Mouse (Mus musculus) liver, embryonic 13.5 days (tissue): Measurements from ENCODE around the gene Pip5k1a. TPM values are rescaled to one million over a fixed set of nuclear protein-coding genes. Genes with fewer than 3 reads are reported as not detected.
"Not testable (repeated sequence)": the region's sequence is repeated elsewhere in the genome, so short reads cannot be mapped to it uniquely, and the experiment has no call there.

ENCODE experiments used
- ATAC-seq: fragments of 200-750 bp; cut with Nextera tagmentation; 2 replicates; pipeline ENCODE4 v1.8.0; 2017; ENCODE audit warnings: low read depth, mild to moderate bottlenecking, moderate number of reproducible peaks, moderate library complexity
- DNase-seq: peaks from one replicate; pipeline ENCODE4 v3.0.0; 2022
- H3K27ac ChIP-seq: fragments of 300-500 bp; sonication (generic); 2 replicates; pipeline ENCODE4 v1.5.1; 2015; ENCODE audit warnings: moderate library complexity, mild to moderate bottlenecking, inconsistent platforms
- H3K27me3 ChIP-seq: fragments of 300-500 bp; sonication (generic); 2 replicates; pipeline ENCODE4 v1.6.1; 2015; ENCODE audit warnings: mild to moderate bottlenecking, inconsistent platforms
- H3K36me3 ChIP-seq: fragments of 300-500 bp; sonication (generic); 2 replicates; pipeline ENCODE4 v1.6.1; 2015; ENCODE audit warnings: mild to moderate bottlenecking, inconsistent platforms
- H3K4me1 ChIP-seq: fragments of 300-500 bp; sonication (generic); replicated peaks from 2 replicates; pipeline ENCODE4 v1.6.1; 2015; ENCODE audit warnings: inconsistent platforms
- H3K4me2 ChIP-seq: fragments of 300-500 bp; sonication (generic); 2 replicates; pipeline ENCODE4 v1.6.1; 2015; ENCODE audit warnings: inconsistent platforms, mild to moderate bottlenecking, moderate library complexity
- H3K4me3 ChIP-seq: fragments of 300-500 bp; sonication (generic); replicated peaks from 2 replicates; pipeline ENCODE4 v1.5.1; 2015; ENCODE audit warnings: mild to moderate bottlenecking, inconsistent platforms
- H3K9ac ChIP-seq: fragments of 300-500 bp; sonication (generic); 2 replicates; pipeline ENCODE4 v1.6.1; 2015; ENCODE audit warnings: mild to moderate bottlenecking, inconsistent platforms
- H3K9me3 ChIP-seq: fragments of 300-500 bp; sonication (generic); replicated peaks from 2 replicates; pipeline ENCODE4 v1.6.1; 2016; ENCODE audit warnings: inconsistent platforms
- WGBS: fragments of 180-500 bp; shearing (Covaris S2); methylation state at CpG from one replicate; pipeline ENCODE4 v1.1.7; 2015; ENCODE audit not compliant: insufficient replicate concordance; 5-methylcytosine and 5-hydroxymethylcytosine counted together
- polyA plus RNA-seq: library from polyadenylated mRNA; unstranded; fragments of >200 nt; fragmentation: Nextera tagmentation; extraction: Ambion mirVana; gene quantifications from 2 replicates; pipeline ENCODE4 v1.2.1, GENCODE M21; 2015

Pip5k1a gene
- polyA plus RNA-seq, 1 experiment from 2014 or later: 9.6 TPM

- no peak overlapping the region for H3K27ac ChIP-seq
- WGBS: 85% methylated on average over 2 of the region's 2 CpGs
- no peak overlapping the region for H3K4me3 ChIP-seq
- peaks cover 8% of the 10 kb centered on the region; the same call in 1 of the 2 replicates for H3K4me1 ChIP-seq
- H3K36me3 ChIP-seq: peaks cover 69% of the 10 kb centered on the region
- DNase-seq (no peak), ATAC-seq (no peak)
- no peak overlapping the region for H3K9ac ChIP-seq
- H3K9me3 ChIP-seq: no peaks in the 10 kb centered on the region
- no peak overlapping the region for H3K4me2 ChIP-seq
- no peaks in the 10 kb centered on the region for H3K27me3 ChIP-seq
Observed at GRCm38 (mm10) chr3:95117751-95118150, 11.0 kb upstream of the Pip5k1a start.

GRCm38 (mm10) chr3:95112760-95113159 lies 6.0 kb upstream of the Pip5k1a start:
- 0 out of 2 replicates have a peak overlapping the region, but pooled peaks have one; percentile 78 for H3K4me3 ChIP-seq
- no peak overlapping the region for H3K27ac ChIP-seq

GRCm38 (mm10) chr3:95110911-95111726 lies 4.4 kb upstream of the Pip5k1a start, which contains the start of gene Vps72:
Gene Vps72 (plus strand): TSS chr3:95111022.
- Histone ChIP-seq H3K9ac (peak within 1 kb of the TSS; percentile 84), H3K4me3 (peak within 1 kb of the TSS; percentile 78), H3K4me2 (peak within 1 kb of the TSS; percentile 62), H3K27ac (peak within 1 kb of the TSS; percentile 92), H3K27me3 (no peaks in the 10 kb centered on the region), H3K4me1 (peaks cover 45% of the 10 kb centered on the region), H3K36me3 (peaks cover 18% of the 10 kb centered on the region), H3K9me3 (no peaks in the 10 kb centered on the region)
- DNase-seq (peak; percentile 85), ATAC-seq (peak; percentile 71)
- WGBS: under 1% methylated on average over 54 of the region's 54 CpGs

More at GRCm38 (mm10) chr3:95112760-95113159, 6.0 kb upstream of the Pip5k1a start:
- Histone ChIP-seq H3K9me3 (no peaks in the 10 kb centered on the region), H3K27me3 (no peaks in the 10 kb centered on the region), H3K4me2 (0 out of 2 replicates have a peak overlapping the region, but pooled peaks have one; percentile 48), H3K36me3 (peaks cover 21% of the 10 kb centered on the region), H3K9ac (peak overlapping the region; percentile 48; the same call in 1 of the 2 replicates), H3K4me1 (peaks cover 43% of the 10 kb centered on the region)
- DNase-seq (no peak), ATAC-seq (no peak)
- WGBS: 90% methylated on average over 1 of the region's 1 CpGs

GRCm38 (mm10) chr3:95107898-95108297 lies 1.2 kb upstream of the Pip5k1a start:
- peaks cover 61% of the 10 kb centered on the region for H3K4me1 ChIP-seq
- WGBS: 54% methylated on average over 2 of the region's 2 CpGs
- no peak overlapping the region; the same call in 1 of the 2 replicates for H3K9ac ChIP-seq
- no peaks in the 10 kb centered on the region for H3K9me3 ChIP-seq
- DNase-seq (no peak), ATAC-seq (no peak)
- H3K4me2 ChIP-seq: no peak overlapping the region
- H3K36me3 ChIP-seq: peaks cover 8% of the 10 kb centered on the region; the same call in 1 of the 2 replicates
- no peak overlapping the region for H3K4me3 ChIP-seq
- H3K27ac ChIP-seq: 0 out of 2 replicates have a peak overlapping the region, but pooled peaks have one; percentile 18
- H3K27me3 ChIP-seq: no peaks in the 10 kb centered on the region

- not testable (repeated sequence) for H3K27me3 ChIP-seq, H3K9me3 ChIP-seq, DNase-seq, ATAC-seq, H3K27ac ChIP-seq
- peaks cover 59% of the 10 kb centered on the region for H3K4me1 ChIP-seq
- peaks cover 10% of the 10 kb centered on the region; the same call in 1 of the 2 replicates for H3K36me3 ChIP-seq
- H3K4me2 ChIP-seq: peak overlapping the region; percentile 68
- 0 out of 2 replicates have a peak overlapping the region, but pooled peaks have one; percentile 56 for H3K9ac ChIP-seq
- peak overlapping the region; percentile 93 for H3K4me3 ChIP-seq
Observed at GRCm38 (mm10) chr3:95107308-95107707, 578 bp upstream of the Pip5k1a start.

GRCm38 (mm10) chr3:95105586-95106337 lies 968 bp downstream of the Pip5k1a start:
- WGBS: under 1% methylated on average over 16 of the region's 16 CpGs
- Histone ChIP-seq H3K36me3 (peaks cover 20% of the 10 kb centered on the region), H3K9me3 (no peaks in the 10 kb centered on the region), H3K27ac (peak overlapping the region; percentile 90), H3K4me2 (peak overlapping the region; percentile 87), H3K9ac (peak overlapping the region; percentile 96), H3K27me3 (no peaks in the 10 kb centered on the region), H3K4me1 (peaks cover 64% of the 10 kb centered on the region), H3K4me3 (peak overlapping the region; percentile 93)
- no peak for ATAC-seq
- no peak for DNase-seq

- ATAC-seq: no peak
- Histone ChIP-seq H3K27ac (peak overlapping the region; percentile 90), H3K36me3 (peaks cover 20% of the 10 kb centered on the region), H3K4me3 (peak overlapping the region; percentile 93), H3K4me2 (peak overlapping the region; percentile 87), H3K9me3 (no peaks in the 10 kb centered on the region), H3K27me3 (no peaks in the 10 kb centered on the region), H3K9ac (peak overlapping the region; percentile 96), H3K4me1 (peaks cover 63% of the 10 kb centered on the region)
- no peak for DNase-seq
- 8% methylated on average over 4 of the region's 4 CpGs for WGBS
Observed at GRCm38 (mm10) chr3:95105121-95105520, 1.6 kb downstream of the Pip5k1a start.

GRCm38 (mm10) chr3:95100854-95101253 lies 5.9 kb downstream of the Pip5k1a start:
- H3K36me3 ChIP-seq: peaks cover 36% of the 10 kb centered on the region
- H3K27me3 ChIP-seq: no peaks in the 10 kb centered on the region
- H3K9me3 ChIP-seq: no peaks in the 10 kb centered on the region
- H3K4me2 ChIP-seq: no peak overlapping the region
- ATAC-seq (no peak), DNase-seq (no peak)
- 25% methylated on average over 2 of the region's 2 CpGs for WGBS
- no peak overlapping the region for H3K27ac ChIP-seq
- H3K4me1 ChIP-seq: peaks cover 51% of the 10 kb centered on the region
- H3K9ac ChIP-seq: no peak overlapping the region
- no peak overlapping the region for H3K4me3 ChIP-seq

- H3K4me2 ChIP-seq: no peak overlapping the region
- no peak overlapping the region for H3K9ac ChIP-seq
- H3K4me3 ChIP-seq: no peak overlapping the region
- ATAC-seq (no peak), DNase-seq (no peak)
- H3K36me3 ChIP-seq: peaks cover 9% of the 10 kb centered on the region
- H3K9me3 ChIP-seq: no peaks in the 10 kb centered on the region
- WGBS: 82% methylated on average over 1 of the region's 1 CpGs
- no peak overlapping the region for H3K27ac ChIP-seq
- H3K4me1 ChIP-seq: peaks cover 3% of the 10 kb centered on the region
- H3K27me3 ChIP-seq: no peaks in the 10 kb centered on the region
Observed at GRCm38 (mm10) chr3:95088071-95088470, 18.7 kb downstream of the Pip5k1a start.

GRCm38 (mm10) chr3:95071606-95072005 lies 35.1 kb downstream of the Pip5k1a start:
- peaks cover 88% of the 10 kb centered on the region for H3K36me3 ChIP-seq
- DNase-seq: no peak
- no peaks in the 10 kb centered on the region for H3K9me3 ChIP-seq
- H3K27ac ChIP-seq: no peak overlapping the region
- WGBS: 84% methylated on average over 2 of the region's 2 CpGs
- H3K9ac ChIP-seq: no peak overlapping the region
- H3K4me2 ChIP-seq: no peak overlapping the region
- no peaks in the 10 kb centered on the region for H3K4me1 ChIP-seq
- no peak for ATAC-seq
- H3K27me3 ChIP-seq: no peaks in the 10 kb centered on the region
- H3K4me3 ChIP-seq: no peak overlapping the region

- ATAC-seq: no peak
- Histone ChIP-seq H3K27me3 (no peaks in the 10 kb centered on the region), H3K36me3 (peaks cover 97% of the 10 kb centered on the region), H3K4me1 (no peaks in the 10 kb centered on the region; the same call in 1 of the 2 replicates), H3K9me3 (no peaks in the 10 kb centered on the region), H3K4me2 (no peak overlapping the region), H3K9ac (no peak overlapping the region), H3K27ac (peak overlapping the region; percentile 39; the same call in 1 of the 2 replicates), H3K4me3 (no peak overlapping the region)
- DNase-seq: no peak
- WGBS: 80% methylated on average over 11 of the region's 11 CpGs
Observed at GRCm38 (mm10) chr3:95066570-95066969, 40.2 kb downstream of the Pip5k1a start.
